ENCODE assay signal across 9 mouse cellular contexts in the genomic region with DNA sequence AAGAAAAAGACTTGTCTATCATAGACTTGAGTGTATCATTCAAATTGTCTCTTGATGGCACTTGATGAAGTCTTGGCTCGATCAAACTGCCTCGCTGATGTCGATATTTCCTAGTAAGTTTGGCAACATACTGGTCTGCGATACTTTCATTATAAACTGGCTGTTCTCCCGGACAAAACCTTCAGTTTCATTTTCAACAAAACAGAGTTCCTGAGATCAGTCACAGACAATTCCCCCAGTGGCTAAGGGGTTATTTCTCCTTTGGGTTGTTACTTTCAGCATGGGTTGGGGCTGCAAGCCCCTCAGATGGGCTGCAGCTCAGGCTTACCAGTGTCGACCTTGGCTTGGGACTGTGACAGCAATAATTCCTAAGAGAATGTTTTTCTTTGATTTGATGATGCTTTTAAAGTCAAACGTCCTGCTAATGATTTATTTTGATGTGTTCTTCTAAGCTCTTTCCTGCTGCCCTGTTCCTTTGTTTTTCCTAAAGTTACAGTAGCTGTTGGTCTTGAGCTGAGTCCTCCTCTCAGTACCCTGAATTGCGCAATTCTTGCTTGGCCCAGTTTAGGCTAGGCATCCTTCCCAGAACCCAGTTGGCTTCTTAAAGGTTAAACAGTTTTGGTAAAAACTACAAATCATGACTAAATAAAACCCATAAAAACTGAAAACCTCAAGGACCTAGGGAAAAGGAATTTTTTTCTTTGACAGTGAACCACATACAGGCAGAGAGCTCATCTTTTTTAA.
DNase-seq lines count a peak whose midpoint lies in the region; ATAC-seq and TF ChIP-seq lines count a peak whose summit lies in the region.
"Had no signal": no experiment of that assay in that cellular context is flagged by ENCODE, and none has a peak within 500 bp of the region (broad histone marks: within the 10 kb centered on the region; RNA-seq: fewer than 3 reads in every experiment).

No protein-coding gene starts in this region.

- no peak for DNase-seq in left cerebral cortex, adult 2 months (ENCODE audit: extremely low spot score in 1 of 2, low spot score in 2 of 2)
- no peak for DNase-seq in left cerebral cortex, postnatal 4 days
- peak; percentile 72 for DNase-seq in embryonic facial prominence, embryonic 14.5 days (ENCODE audit: low spot score)
- DNase-seq in kidney, adult 8-10 months: peak; percentile 21 to 35
- DNase-seq in left cerebral cortex, adult 18-20 months (ENCODE audit: low spot score in 2 of 2): no peak
- no peak for DNase-seq in left cerebral cortex, adult 9 months (ENCODE audit: low spot score in 2 of 2)
- no peak for DNase-seq in forebrain, embryonic 14.5 days (ENCODE audit: low spot score)

- TF ChIP-seq POLR2A in olfactory bulb, adult 2 months (IDR thresholded peaks at IDR 0.05; ENCODE audit: insufficient read depth, low read depth, low read length): no peak

- no peak overlapping the region for H3K27ac ChIP-seq in left cerebral cortex, adult 2 months
- H3K27ac ChIP-seq in embryonic facial prominence, embryonic 14.5 days (replicated peaks; ENCODE audit: low read depth, low read length): no peak overlapping the region
- H3K27ac ChIP-seq in olfactory bulb, adult 2 months (ENCODE audit: insufficient read depth, low read depth, low read length): 0 out of 2 replicates have a peak overlapping the region, but pooled peaks have one; percentile 33
- no peak overlapping the region for H3K27ac ChIP-seq in forebrain, embryonic 14.5 days (ENCODE audit: low read depth, low read length)

- no peak overlapping the region for H3K9ac ChIP-seq in embryonic facial prominence, embryonic 14.5 days (ENCODE audit: low read depth, low read length)
- no peak overlapping the region for H3K9ac ChIP-seq in forebrain, embryonic 14.5 days (ENCODE audit: low read length)

- WGBS in embryonic facial prominence, embryonic 14.5 days: 58% methylated on average over 8 of the region's 8 CpGs
- 56% methylated on average over 8 of the region's 8 CpGs for WGBS in olfactory bulb, adult 2 months
- 77% methylated on average over 8 of the region's 8 CpGs for WGBS in forebrain, embryonic 14.5 days

- intact Hi-C loops in left cerebral cortex, adult 2 months (cut with DNase I): loop anchor here (10.0 kb wide), 2 partner anchors 599 to 899 kb away; no protein-coding TSS in a partner anchor
- intact Hi-C loops in left cerebral cortex, postnatal 4 days (cut with DNase I): no loop called here

- H3K4me1 ChIP-seq in embryonic facial prominence, embryonic 14.5 days (ENCODE audit: control insufficient read depth, insufficient read depth, low read length): peaks cover 13% of the 10 kb centered on the region; the same call in 1 of the 2 replicates
- peaks cover 10% of the 10 kb centered on the region for H3K4me1 ChIP-seq in olfactory bulb, adult 2 months (ENCODE audit: control insufficient read depth, insufficient read depth, low read length)
- peaks cover 9% of the 10 kb centered on the region for H3K4me1 ChIP-seq in forebrain, embryonic 14.5 days (ENCODE audit: control insufficient read depth, insufficient read depth, low read length)

- no peak for TF ChIP-seq CTCF in left cerebral cortex, adult 2 months (IDR thresholded peaks at IDR 0.05)
- TF ChIP-seq CTCF in olfactory bulb, adult 2 months (IDR thresholded peaks at IDR 0.05; ENCODE audit: insufficient read depth, low read depth, low read length): no peak

- no peak for ATAC-seq in embryonic facial prominence, embryonic 14.5 days (ENCODE audit: low read depth)
- no peak for ATAC-seq in forebrain, embryonic 14.5 days

- no peaks in the 10 kb centered on the region for H3K36me3 ChIP-seq in embryonic facial prominence, embryonic 14.5 days (ENCODE audit: control insufficient read depth, insufficient read depth, low read length)
- H3K36me3 ChIP-seq in forebrain, embryonic 14.5 days (ENCODE audit: control insufficient read depth, insufficient read depth, low read length): no peaks in the 10 kb centered on the region
- H3K36me3 ChIP-seq: G1E had no signal

- H3K4me2 ChIP-seq in embryonic facial prominence, embryonic 14.5 days (ENCODE audit: low read depth, low read length): no peak overlapping the region
- H3K4me2 ChIP-seq in forebrain, embryonic 14.5 days (ENCODE audit: low read length): no peak overlapping the region

- no peaks in the 10 kb centered on the region for H3K27me3 ChIP-seq in embryonic facial prominence, embryonic 14.5 days (replicated peaks; ENCODE audit: control insufficient read depth, insufficient read depth, low read length)
- H3K27me3 ChIP-seq in forebrain, embryonic 14.5 days (replicated peaks; ENCODE audit: control insufficient read depth, insufficient read depth, low read length): no peaks in the 10 kb centered on the region

- H3K4me3 ChIP-seq in left cerebral cortex, adult 2 months: peak overlapping the region; percentile 9; the same call in 1 of the 2 replicates
- no peak overlapping the region for H3K4me3 ChIP-seq in embryonic facial prominence, embryonic 14.5 days (ENCODE audit: low read depth, low read length)
- H3K4me3 ChIP-seq in olfactory bulb, adult 2 months (ENCODE audit: insufficient read depth, low read depth, low read length): no peak overlapping the region
- no peak overlapping the region for H3K4me3 ChIP-seq in forebrain, embryonic 14.5 days (ENCODE audit: low read depth, low read length)

- H3K9me3 ChIP-seq in embryonic facial prominence, embryonic 14.5 days (ENCODE audit: control insufficient read depth, low read length): no peaks in the 10 kb centered on the region
- H3K9me3 ChIP-seq in forebrain, embryonic 14.5 days (replicated peaks; ENCODE audit: control insufficient read depth, low read length): no peaks in the 10 kb centered on the region
- H3K9me3 ChIP-seq: G1E had no signal

Comparison
In these comparisons a context has a peak if more than half of its experiments do, and no peak if none do; other contexts are left out.
1. DNase-seq: peak in embryonic facial prominence, embryonic 14.5 days (single experiment) and kidney, adult 8-10 months (2 of 2); none in left cerebral cortex, adult 2 months (0 of 2), left cerebral cortex, postnatal 4 days (single experiment), left cerebral cortex, adult 18-20 months (0 of 2), left cerebral cortex, adult 9 months (0 of 2) and forebrain, embryonic 14.5 days (single experiment).